Mouse (Mus musculus) liver, embryonic 14.5 days (tissue): ENCODE measurements at regions not wholly inside any gene's neighbourhood (a gene's known extent, or its start where the extent isn't known, plus 50 kb on each side); places are given as distances from the start of the nearest gene placed in this dataset.

Experiments used
- ATAC-seq: fragments of 200-750 bp; cut with Nextera tagmentation; 2 replicates; pipeline ENCODE4 v1.8.0; 2017; ENCODE audit warnings: moderate number of reproducible peaks, mild to moderate bottlenecking, moderate library complexity; ENCODE audit not compliant: insufficient read depth
- DNase-seq, 3 experiments: peaks; one replicate each; pipeline ENCODE4 v3.0.0-alpha.2; 2012 to 2013; ENCODE audit warnings: low read depth in 3 of 3, low spot score in 3 of 3
- H3K27ac ChIP-seq: fragments of 300-500 bp; sonication (generic); 2 replicates; pipeline ENCODE4 v1.5.1; 2014; ENCODE audit warnings: moderate library complexity, mild to moderate bottlenecking, control low read depth, inconsistent platforms
- H3K27me3 ChIP-seq: fragments of 300-500 bp; sonication (generic); 2 replicates; pipeline ENCODE4 v1.6.1; 2014; ENCODE audit warnings: mild to moderate bottlenecking, low read length, moderate library complexity; ENCODE audit not compliant: control insufficient read depth, insufficient read depth
- H3K36me3 ChIP-seq: fragments of 300-500 bp; sonication (generic); replicated peaks from 2 replicates; pipeline ENCODE4 v1.6.1; 2014; ENCODE audit warnings: low read depth; ENCODE audit not compliant: control insufficient read depth, insufficient read depth
- H3K4me1 ChIP-seq, 2 experiments: fragments of 200-500 bp in 1 of 2; fragments of 300-500 bp in 1 of 2; sonication (generic) in 1 of 2; replicated peaks; 2 replicates each; pipeline ENCODE4 v1.6.1; 2012 to 2014; ENCODE audit warnings: antibody characterized with exemption in 1 of 2, inconsistent platforms in 1 of 2, low read length in 1 of 2; ENCODE audit not compliant: control insufficient read depth in 2 of 2, insufficient read depth in 2 of 2
- H3K4me2 ChIP-seq: fragments of 300-500 bp; sonication (generic); 2 replicates; pipeline ENCODE4 v1.6.1; 2014; ENCODE audit warnings: low read depth, mild to moderate bottlenecking, control low read depth, moderate library complexity
- H3K4me3 ChIP-seq, 2 experiments: fragments of 200-500 bp in 1 of 2; fragments of 300-500 bp in 1 of 2; sonication (generic) in 1 of 2; 2 replicates each; pipeline ENCODE4 v1.5.1; 2012 to 2014; ENCODE audit warnings: low read depth in 2 of 2, low read length in 2 of 2, mild to moderate bottlenecking in 2 of 2, control low read depth in 1 of 2, inconsistent platforms in 1 of 2, moderate library complexity in 1 of 2; ENCODE audit not compliant: insufficient read depth in 1 of 2
- H3K9ac ChIP-seq: fragments of 300-500 bp; sonication (generic); replicated peaks from 2 replicates; pipeline ENCODE4 v1.6.1; 2014; ENCODE audit warnings: mild to moderate bottlenecking, control low read depth, moderate library complexity
- H3K9me3 ChIP-seq: fragments of 300-500 bp; sonication (generic); 2 replicates; pipeline ENCODE4 v1.6.1; 2016; ENCODE audit warnings: low read length, mixed read lengths; ENCODE audit not compliant: control insufficient read depth
- CTCF ChIP-seq: IDR thresholded peaks from 2 replicates; pipeline ENCODE4 v1.5.1; 2016; ENCODE audit warnings: antibody characterized with exemption, low read depth, control low read depth
- EP300 ChIP-seq: IDR thresholded peaks from 2 replicates; pipeline ENCODE4 v1.6.1; 2016; ENCODE audit warnings: antibody characterized with exemption, low read depth
- WGBS: fragments of 180-500 bp; shearing (Covaris S2); extraction: QIAGEN DNeasy Blood & Tissue Kit; methylation state at CpG from one replicate; pipeline ENCODE4 v1.1.7; 2014; ENCODE audit not compliant: insufficient replicate concordance; 5-methylcytosine and 5-hydroxymethylcytosine counted together

GRCm38 (mm10) chr14:86431215-86431816 lies 709.7 kb downstream of the Diaph3 start:
- no peak overlapping the region for H3K4me3 ChIP-seq
- no peaks in the 10 kb centered on the region for H3K27me3 ChIP-seq
- no peak overlapping the region for H3K4me2 ChIP-seq
- H3K36me3 ChIP-seq: no peaks in the 10 kb centered on the region
- H3K4me1 ChIP-seq: no peaks in the 10 kb centered on the region
- TF ChIP-seq CTCF (no peak), EP300 (no peak)
- H3K9ac ChIP-seq: no peak overlapping the region
- DNase-seq: no peak
- WGBS: 30% methylated on average over 6 of the region's 6 CpGs
- H3K27ac ChIP-seq: no peak overlapping the region
- no peak for ATAC-seq
- H3K9me3 ChIP-seq: no peaks in the 10 kb centered on the region

GRCm38 (mm10) chr14:86421881-86422280 lies 719.2 kb downstream of the Diaph3 start:
- H3K4me3 ChIP-seq: no peak overlapping the region

GRCm38 (mm10) chr14:86419959-86420598 lies 721.0 kb downstream of the Diaph3 start:
- Histone ChIP-seq H3K4me1 (no peaks in the 10 kb centered on the region), H3K27ac (no peak overlapping the region), H3K9ac (no peak overlapping the region), H3K4me3 (no peak overlapping the region), H3K4me2 (no peak overlapping the region), H3K27me3 (no peaks in the 10 kb centered on the region), H3K36me3 (no peaks in the 10 kb centered on the region), H3K9me3 (no peaks in the 10 kb centered on the region)
- ATAC-seq: no peak
- no peak for TF ChIP-seq CTCF
- TF ChIP-seq EP300: no peak
- 51% methylated on average over 3 of the region's 3 CpGs for WGBS
- no peak for DNase-seq

More at GRCm38 (mm10) chr14:86421881-86422280, 719.2 kb downstream of the Diaph3 start:
- Histone ChIP-seq H3K4me2 (no peak overlapping the region), H3K27me3 (no peaks in the 10 kb centered on the region), H3K4me1 (no peaks in the 10 kb centered on the region), H3K36me3 (no peaks in the 10 kb centered on the region), H3K9me3 (no peaks in the 10 kb centered on the region), H3K27ac (no peak overlapping the region), H3K9ac (no peak overlapping the region)
- no peak for TF ChIP-seq EP300
- no peak for TF ChIP-seq CTCF
- DNase-seq (no peak), ATAC-seq (no peak)
- WGBS: 48% methylated on average over 5 of the region's 5 CpGs

GRCm38 (mm10) chr14:86396876-86397275 lies 744.2 kb downstream of the Diaph3 start:
- H3K4me3 ChIP-seq: no peak overlapping the region
- H3K4me1 ChIP-seq: no peaks in the 10 kb centered on the region
- no peak overlapping the region for H3K4me2 ChIP-seq
- no peak overlapping the region for H3K9ac ChIP-seq
- DNase-seq: no peak
- WGBS: 69% methylated on average over 3 of the region's 3 CpGs
- no peak overlapping the region for H3K27ac ChIP-seq
- no peaks in the 10 kb centered on the region for H3K27me3 ChIP-seq
- ATAC-seq: no peak
- H3K9me3 ChIP-seq: no peaks in the 10 kb centered on the region
- TF ChIP-seq CTCF (no peak), EP300 (no peak)
- no peaks in the 10 kb centered on the region for H3K36me3 ChIP-seq

- no peak overlapping the region for H3K27ac ChIP-seq
- H3K4me2 ChIP-seq: no peak overlapping the region
- no peak overlapping the region for H3K9ac ChIP-seq
- ATAC-seq (no peak), DNase-seq (no peak)
- TF ChIP-seq EP300 (no peak), CTCF (no peak)
- WGBS: 37% methylated on average over 9 of the region's 9 CpGs
- no peaks in the 10 kb centered on the region for H3K27me3 ChIP-seq
- no peak overlapping the region for H3K4me3 ChIP-seq
- H3K9me3 ChIP-seq: no peaks in the 10 kb centered on the region
- no peaks in the 10 kb centered on the region for H3K36me3 ChIP-seq
- no peaks in the 10 kb centered on the region for H3K4me1 ChIP-seq
Observed at GRCm38 (mm10) chr14:86395951-86396361, 745.1 kb downstream of the Diaph3 start.
